Mouse (Mus musculus): ENCODE data around the gene Selenoi.
A peak's percentile ranks its signal among the peaks of the same experiment; 100 is the strongest.

DNA sequence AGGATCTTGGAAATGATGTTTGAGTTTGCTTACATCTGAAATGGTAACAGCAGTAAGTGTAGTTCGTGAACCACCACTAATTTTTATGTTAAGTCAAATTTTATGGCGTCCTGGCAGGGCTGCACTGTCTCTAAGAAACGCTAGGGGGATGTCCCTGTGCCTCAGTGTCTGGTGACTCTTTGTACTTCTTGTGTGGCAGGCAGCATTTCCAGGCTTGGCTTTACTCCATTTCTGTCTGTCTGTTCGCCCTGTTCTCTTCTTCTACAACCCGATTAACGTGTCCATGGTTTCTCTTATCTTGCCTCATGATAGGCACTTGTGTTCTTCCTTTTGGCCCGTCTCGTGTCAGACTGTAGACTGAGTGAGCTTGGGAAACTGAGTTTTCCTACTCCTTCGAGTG is 11.4 kb downstream of the Selenoi start:
- no peak for TF ChIP-seq POLR2A (IDR thresholded peaks at IDR 0.05; ENCODE audit: insufficient read depth, low read depth, low read length)
- peak; percentile 67 for TF ChIP-seq CTCF (IDR thresholded peaks at IDR 0.05)

All from heart, adult 2 months (tissue).